Mouse (Mus musculus): Measurements from ENCODE around the gene Eci1.

- TF ChIP-seq CTCF (IDR thresholded peaks at IDR 0.05; ENCODE audit: insufficient read depth, low read depth, low read length) (no peak), POLR2A (IDR thresholded peaks at IDR 0.05; ENCODE audit: insufficient read depth, low read depth, low read length) (no peak)
Measured at GRCm38 (mm10) chr17:24453372-24453771, 26.9 kb downstream of the Eci1 start.
